Mouse (Mus musculus) T-helper 2 cell (primary cell): ENCODE measurements around the gene Gm6367.

Experiments
- in situ Hi-C: fragments of 300-600 bp; cut with MboI, MseI; formaldehyde crosslinking; loops from one replicate; pipeline ENCODE4 v1.15.1; 2025; ENCODE audit warnings: high pct_unique_total_duplicates

The Gm6367 gene

GRCm38 (mm10) chr5:94988326-94988725 is at the start of gene Gm6367:
TSS of gene Gm6367 (plus strand) at chr5:94988626.
- in situ Hi-C loops, result loop anchor here (25.0 kb wide), 1 partner anchor 651 kb away; the partner anchor contains the start of gene AA792892
